Mouse (Mus musculus) E14TG2a.4 (cell line): ENCODE data around the gene Gpat2.

Experiments
- CTCF ChIP-seq: conservative IDR thresholded peaks from 2 replicates; pipeline ENCODE4 v1.5.1; 2014; ENCODE audit warnings: low read length
- NANOG ChIP-seq: IDR thresholded peaks from 2 replicates; pipeline ENCODE4 v1.6.1; 2014; ENCODE audit warnings: borderline replicate concordance, low read length, mixed read lengths
- POU5F1 ChIP-seq: IDR thresholded peaks from 2 replicates; pipeline ENCODE4 v1.6.1; 2014; ENCODE audit warnings: low read length, borderline replicate concordance

DNA sequence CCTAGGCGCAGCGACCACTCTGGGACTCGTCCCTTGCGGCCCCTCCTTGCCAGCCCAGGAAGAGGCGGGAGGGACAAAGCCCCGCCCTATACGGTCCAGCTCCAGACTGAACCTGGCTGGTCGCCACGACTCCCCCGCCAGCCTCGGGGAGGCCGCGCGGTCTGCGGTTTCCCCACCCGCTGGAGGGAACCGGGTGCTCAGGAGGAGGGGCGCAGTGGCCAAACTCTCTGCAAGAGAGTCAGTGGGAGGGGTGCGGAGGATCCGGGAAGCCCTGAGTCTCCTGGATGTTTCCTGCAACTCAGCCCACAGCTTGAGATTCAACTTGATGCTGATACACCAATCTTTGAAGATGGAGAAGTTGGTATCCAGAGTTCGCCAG is 57.5 kb downstream of the Gpat2 start:
- TF ChIP-seq NANOG = no peak
- no peak for TF ChIP-seq CTCF
- TF ChIP-seq POU5F1 = no peak
